Mouse (Mus musculus) frontal cortex, postnatal 14 days (tissue): ENCODE data around the gene Mast2.

Experiments used
- DNase-seq, 2 experiments: peaks; one replicate each; pipeline ENCODE4 v3.0.0; 2022; ENCODE audit warnings: low spot score in 2 of 2

The Mast2 gene

DNA sequence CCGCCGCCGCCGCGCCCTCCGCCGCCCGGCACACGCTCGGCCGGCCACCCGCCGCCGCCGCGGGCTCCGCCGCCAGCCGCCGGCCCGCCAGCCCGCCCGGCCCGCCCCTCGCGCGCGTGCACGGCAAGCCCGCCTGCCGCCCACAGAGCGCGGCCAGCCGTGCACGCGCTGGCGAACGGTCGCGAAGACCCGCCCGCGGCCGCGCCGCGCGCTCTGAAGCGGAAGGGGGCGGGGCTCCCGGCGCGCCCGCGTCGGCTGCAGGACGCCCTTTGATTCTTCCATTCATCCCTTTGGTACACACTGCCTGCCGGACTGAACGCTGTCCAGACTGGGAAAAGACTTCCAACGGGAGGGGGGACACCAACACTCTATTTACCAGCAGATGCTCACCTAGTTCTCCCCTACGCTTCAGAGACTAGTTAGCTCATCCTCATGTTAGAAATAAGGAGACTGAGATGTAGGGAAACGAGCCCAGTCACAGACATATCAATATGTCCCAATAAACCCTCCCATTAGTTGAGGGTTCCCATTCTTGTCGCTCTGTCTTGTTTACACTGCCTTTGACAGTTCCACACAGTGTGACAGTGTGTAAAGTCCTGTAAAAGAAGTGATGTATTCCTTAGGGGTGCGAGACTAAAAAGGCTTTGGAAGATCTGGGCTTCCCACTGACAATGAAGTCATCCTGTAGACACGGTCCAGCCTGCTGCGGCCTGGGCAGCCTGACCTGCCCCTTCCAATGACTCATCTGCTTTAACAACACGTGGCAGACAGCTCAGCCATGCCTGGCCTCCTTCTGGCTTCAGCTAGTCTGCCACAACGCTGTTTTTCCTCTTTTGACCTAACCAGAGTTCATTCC lies at the start of gene Mast2:
TSS of gene Mast2 (minus strand) at position 58 of the 856 bp plus-strand sequence.
- peak; percentile 33 to 53 for DNase-seq

GRCm38 (mm10) chr4:116507425-116508218 lies 43.6 kb upstream of the Mast2 start, which contains the start of gene Ipp:
Gene Ipp, plus strand, starts transcription at chr4:116507549.
- DNase-seq: peak; percentile 89 to 93

DNA sequence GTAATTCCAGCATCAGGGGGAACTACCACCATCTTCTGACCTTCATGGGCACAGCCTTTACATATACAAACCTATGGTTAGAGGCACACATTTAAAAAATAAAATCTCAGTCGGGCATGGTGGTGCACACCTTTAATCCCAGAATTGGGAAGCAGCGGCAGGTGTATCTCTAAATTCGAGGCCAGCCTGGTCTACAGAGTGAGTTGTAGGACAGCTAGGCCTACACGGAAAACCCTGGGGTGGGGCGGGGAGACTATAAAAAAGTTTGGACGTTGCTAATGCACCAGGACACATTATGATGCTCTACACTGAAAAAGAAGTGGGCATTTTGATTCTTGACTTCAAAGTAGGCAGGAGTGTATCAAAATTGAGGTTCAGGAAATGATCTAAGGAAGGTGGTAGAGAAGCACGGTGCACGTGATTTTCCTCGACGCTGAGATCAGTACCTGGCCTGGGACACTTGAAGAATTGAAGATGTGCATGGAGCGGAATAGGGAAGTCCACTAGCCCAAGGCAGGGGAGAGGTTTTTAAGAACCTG lies 43.0 kb upstream of the Mast2 start:
- DNase-seq: no peak

- DNase-seq: no peak
Observed at GRCm38 (mm10) chr4:116499978-116500377, 36.0 kb upstream of the Mast2 start.

DNA sequence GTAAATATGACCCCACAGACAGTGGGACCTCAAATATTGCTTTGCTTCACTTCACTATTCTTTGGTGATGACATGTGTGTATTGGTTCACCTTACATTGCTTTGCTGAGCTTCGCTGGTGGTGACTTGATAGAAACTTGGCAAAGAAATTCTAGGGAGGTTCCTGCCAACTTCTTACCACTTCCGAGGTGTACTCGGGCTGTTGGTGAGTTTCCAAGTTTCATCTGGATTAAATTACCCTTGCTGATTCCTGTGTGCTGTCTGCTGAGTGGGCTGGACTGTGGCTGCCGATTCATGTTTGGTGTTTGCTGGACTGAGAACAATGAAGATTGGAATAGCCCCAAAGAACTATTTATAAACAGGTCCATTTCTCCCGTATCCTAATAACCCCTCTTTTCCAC lies 29.7 kb upstream of the Mast2 start:
- no peak for DNase-seq

- no peak for DNase-seq
Observed at GRCm38 (mm10) chr4:116492460-116492859, 28.5 kb upstream of the Mast2 start.

DNA sequence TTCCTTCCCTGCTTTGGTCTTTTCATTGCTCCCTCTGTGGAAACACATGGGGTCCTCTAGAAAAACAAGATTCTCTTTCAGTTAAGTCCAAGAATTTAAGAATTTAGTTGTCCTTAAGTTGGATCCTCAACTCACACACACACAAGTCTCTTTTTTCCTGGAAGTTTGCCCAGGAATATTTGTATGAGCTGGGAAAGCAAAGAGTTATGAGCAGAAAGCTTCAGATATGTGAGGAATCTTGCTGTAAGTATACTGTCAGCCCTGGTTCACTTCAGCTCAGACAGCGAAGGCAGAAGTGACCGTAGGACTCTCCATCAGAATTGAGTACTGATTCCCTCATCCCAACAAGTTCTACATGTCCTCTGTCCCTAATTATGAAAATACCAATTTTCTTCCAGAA lies 27.9 kb upstream of the Mast2 start:
- DNase-seq: no peak

- DNase-seq: peak in 1 of 2 experiments; percentile 6
Observed at GRCm38 (mm10) chr4:116491119-116491536, 27.1 kb upstream of the Mast2 start.

DNA sequence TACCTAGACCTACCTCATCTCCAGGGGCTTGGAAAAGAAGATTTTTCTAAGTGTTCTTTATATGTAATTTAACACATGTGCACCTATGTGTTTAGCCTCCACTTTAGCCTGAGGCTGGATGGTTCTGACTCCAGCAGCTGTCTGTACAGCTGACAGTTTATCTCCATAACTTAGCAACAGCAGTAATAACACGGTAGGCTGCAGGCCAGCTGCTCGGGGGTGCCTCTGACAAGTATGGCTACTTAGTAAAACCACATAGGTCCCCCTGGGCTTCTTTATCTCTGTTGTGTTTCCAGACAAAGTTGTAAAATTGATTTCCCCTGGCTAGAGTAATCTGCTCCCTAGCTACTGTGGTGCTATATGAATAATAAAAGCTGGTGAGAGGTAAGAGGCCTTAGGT lies 19.5 kb upstream of the Mast2 start:
- DNase-seq: no peak

- DNase-seq: no peak
Observed at GRCm38 (mm10) chr4:116481322-116481721, 17.3 kb upstream of the Mast2 start.

DNA sequence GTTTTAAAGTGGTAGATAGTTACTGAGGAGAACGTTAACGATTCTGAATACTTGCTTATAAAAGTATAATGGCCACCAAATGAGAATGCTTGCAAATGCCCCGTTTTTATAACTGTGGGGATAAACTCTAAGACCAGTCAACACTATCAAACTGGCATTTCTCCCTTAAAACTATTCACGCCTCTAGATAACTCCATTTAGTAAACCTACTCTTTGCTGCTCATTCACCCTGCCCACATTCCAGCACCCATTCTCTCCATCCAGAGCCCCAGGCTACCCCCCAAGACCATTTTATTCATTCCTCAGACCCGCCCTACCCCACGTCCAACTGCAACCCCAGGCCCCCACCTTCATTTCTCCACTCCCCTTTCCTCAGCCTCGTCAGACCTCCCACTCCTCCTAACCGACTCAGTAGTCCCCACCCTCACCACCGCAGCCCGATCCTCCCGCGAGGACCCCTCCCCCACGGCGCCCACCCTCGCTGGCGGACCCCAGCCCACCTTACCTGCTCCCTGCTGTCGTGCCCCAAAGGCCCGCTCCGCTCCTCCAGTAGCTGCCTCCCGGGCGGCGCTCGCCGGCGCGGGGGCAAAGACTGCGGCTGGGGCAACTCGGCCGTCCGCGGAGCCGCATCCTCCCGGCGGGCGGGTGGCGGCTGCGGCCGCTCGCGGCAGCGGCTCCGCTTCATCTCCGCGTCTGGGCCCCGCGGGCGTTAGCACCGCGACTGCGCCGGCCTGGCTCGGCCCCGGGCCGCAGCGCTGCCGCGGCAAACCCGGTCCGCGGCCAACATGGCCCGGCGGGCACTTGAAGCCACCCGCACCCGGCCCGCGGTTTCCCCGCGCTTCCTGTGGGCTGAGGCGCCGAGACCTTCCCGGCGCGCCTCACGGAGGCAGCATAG lies 505 bp downstream of the Mast2 start:
- DNase-seq: peak; percentile 14 to 30

GRCm38 (mm10) chr4:116461943-116462342 lies 2.0 kb downstream of the Mast2 start:
- DNase-seq: no peak

DNA sequence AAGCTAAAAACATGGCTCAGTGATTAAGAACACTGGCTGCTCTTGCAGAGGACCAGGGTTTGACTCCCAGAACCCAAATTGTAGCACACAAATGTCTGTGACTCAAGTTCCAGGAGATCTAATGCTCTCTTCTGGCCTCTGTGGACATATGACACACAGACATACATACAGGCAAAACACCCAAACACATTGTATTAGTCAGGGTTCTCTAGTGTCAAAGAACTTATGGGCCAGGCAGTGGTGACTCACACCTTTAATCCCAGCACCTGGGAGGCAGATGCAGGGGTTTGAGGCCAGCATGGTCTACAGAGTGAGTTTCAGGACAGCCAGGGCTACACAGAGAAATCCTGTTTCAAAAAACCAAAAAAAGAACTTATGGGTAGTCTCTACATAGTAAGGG lies 12.4 kb downstream of the Mast2 start:
- no peak for DNase-seq

- no peak for DNase-seq
Observed at GRCm38 (mm10) chr4:116449951-116450350, 14.0 kb downstream of the Mast2 start.

DNA sequence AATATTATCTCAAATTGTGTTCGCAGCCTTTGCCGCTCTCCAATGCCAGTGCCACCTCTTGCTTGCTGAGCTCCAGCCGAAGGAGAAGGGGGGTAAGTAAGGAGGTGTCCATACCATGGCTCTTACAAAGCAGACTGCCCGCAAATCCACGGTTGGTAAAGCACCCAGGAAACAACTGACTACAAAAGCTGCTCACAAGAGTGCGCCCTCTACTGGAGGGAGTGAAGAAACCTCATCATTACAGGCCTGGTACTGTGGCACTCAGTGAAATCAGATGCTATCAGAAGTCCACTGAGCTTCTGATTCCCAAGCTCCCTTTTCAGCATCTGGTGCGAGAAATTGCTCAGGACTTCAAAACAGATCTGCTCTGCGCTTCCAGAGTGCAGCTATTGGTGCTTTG lies 15.3 kb downstream of the Mast2 start:
- peak in 1 of 2 experiments; percentile 13 for DNase-seq

DNA sequence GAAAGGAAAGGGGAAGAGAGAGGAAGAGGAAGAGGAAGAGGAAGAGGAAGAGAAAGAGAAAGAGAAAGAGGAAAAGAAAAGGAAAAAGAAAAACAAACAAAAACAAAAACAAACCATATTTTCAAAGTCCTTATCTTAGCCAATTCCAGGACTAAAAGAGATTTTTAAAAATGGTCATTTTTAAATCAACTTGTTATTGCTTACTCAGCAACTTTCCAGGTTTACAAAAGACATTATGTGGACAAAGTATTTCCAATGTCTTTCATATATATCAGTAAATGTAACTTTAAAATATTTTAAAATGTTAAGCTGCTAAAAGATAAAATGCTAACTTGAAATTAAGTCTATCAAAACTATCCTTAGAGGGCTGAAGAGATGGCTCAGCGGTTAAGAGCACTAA lies 24.6 kb downstream of the Mast2 start:
- DNase-seq: no peak

- DNase-seq: no peak
Observed at GRCm38 (mm10) chr4:116438561-116438960, 25.4 kb downstream of the Mast2 start.

- DNase-seq: no peak
Observed at GRCm38 (mm10) chr4:116435626-116436025, 28.4 kb downstream of the Mast2 start.

DNA sequence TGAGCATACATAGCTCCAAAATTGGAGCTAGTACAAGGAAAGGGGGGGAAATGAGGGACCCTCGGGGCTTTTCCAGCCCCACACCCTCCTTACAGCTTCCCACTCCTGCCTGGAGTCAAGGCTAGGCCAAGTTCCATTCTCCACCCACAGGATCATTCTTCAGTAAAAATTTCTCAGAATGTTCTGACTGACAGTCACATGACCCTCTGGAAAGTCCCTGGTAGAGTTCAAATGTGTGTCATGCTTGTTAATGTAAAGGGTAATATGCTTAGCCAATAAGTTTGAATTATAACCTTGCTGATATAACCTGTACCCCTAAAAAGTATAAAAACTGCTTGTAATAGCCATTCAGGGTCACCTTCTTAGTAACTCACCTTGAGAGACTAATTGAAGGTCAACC lies 41.8 kb downstream of the Mast2 start:
- DNase-seq: no peak

DNA sequence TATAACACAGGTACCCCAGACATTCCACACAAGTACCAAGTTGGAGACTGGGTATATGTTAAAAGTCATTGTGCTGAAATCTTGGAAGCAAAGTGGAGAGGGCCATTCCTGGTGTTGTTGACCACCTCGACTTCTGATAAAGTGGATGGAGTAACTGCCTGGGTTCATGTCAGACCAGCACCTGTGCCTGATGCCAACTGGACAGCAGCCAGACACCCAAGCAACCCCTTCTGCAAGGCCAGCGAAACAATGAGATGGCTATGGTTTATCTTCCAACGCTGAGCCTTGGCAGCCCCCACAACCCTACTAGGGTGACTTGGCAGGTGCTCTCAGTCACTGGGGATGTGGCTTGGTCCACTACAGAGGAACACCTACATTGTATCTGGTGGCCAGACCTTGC lies 42.8 kb downstream of the Mast2 start:
- no peak for DNase-seq

DNA sequence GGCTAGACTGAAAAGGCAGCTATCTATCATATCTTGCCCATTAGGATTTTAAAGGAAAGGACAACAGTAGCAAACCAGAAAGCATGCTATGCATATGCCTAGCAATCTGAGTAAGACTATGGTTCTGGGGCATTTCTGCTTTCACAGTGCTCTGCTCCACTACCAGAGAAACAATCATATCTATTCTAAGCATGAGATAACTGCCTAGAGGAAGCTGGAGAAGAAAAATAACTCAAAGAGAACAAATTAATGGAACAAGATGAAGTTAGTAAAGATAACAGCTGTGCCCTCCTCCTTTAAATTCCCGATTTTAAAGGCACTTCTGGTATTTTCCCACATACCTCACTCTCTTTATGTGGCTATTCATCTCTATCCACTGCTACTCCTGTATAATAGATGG lies 51.0 kb downstream of the Mast2 start:
- no peak for DNase-seq
